Mouse (Mus musculus) kidney, adult 2 months (tissue): ENCODE measurements at regions not wholly inside any gene's neighbourhood (a gene's known extent, or its start where the extent isn't known, plus 50 kb on each side); places are given as distances from the start of the nearest gene placed in this dataset.

Experiments
- CTCF ChIP-seq: fragments of 200-500 bp; conservative IDR thresholded peaks from 2 replicates; pipeline ENCODE4 v1.5.1; 2011; ENCODE audit warnings: low read depth, mild to moderate bottlenecking, control low read depth, low read length, moderate library complexity, mixed read lengths; ENCODE audit not compliant: insufficient read depth, insufficient read length
- POLR2A ChIP-seq: fragments of 200-500 bp; IDR thresholded peaks from one replicate; pipeline ENCODE4 v1.6.1; 2011; ENCODE audit warnings: low read depth, low read length, control low read depth

DNA sequence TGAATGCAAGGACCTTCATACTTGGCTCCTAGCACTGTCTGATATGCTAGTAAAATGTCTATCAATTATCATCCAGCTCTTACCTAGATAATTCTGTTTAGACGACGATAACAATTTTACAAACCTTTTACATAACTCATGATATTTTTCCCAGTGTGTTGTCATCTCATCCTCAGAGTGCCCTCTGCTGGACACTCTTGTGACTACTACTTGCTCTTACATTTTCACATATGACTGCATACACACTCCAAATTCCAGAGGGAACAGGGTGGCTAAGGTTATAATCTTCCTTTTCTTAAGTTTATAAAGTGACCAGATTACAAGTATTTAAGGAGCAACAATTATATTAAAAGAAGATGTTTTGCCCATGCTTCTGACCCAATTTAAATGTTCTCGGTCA lies 78.9 kb upstream of the Clvs2 start:
- TF ChIP-seq CTCF (no peak), POLR2A (no peak)
